Mouse (Mus musculus) forebrain, postnatal 0 days (tissue): ENCODE results near the gene Susd6. TPM values are rescaled to one million over a fixed set of nuclear protein-coding genes. Genes with fewer than 3 reads are reported as not detected.
A peak's percentile ranks its signal among the peaks of the same experiment; 100 is the strongest.

ENCODE experiments used
- ATAC-seq: fragments of 200-750 bp; cut with Nextera tagmentation; 2 replicates; pipeline ENCODE4 v1.8.0; 2017; ENCODE audit warnings: mild to moderate bottlenecking, moderate library complexity
- DNase-seq: peaks from one replicate; pipeline ENCODE4 v3.0.0-alpha.2; 2015
- H3K27ac ChIP-seq: fragments of 300-500 bp; sonication (generic); 2 replicates; pipeline ENCODE4 v1.5.1; 2014; ENCODE audit warnings: low read depth, mild to moderate bottlenecking, antibody characterized with exemption, low read length, moderate library complexity, mixed read lengths
- H3K27me3 ChIP-seq: fragments of 300-500 bp; sonication (generic); 2 replicates; pipeline ENCODE4 v1.6.1; 2014; ENCODE audit warnings: mild to moderate bottlenecking, low read length, mixed read lengths; ENCODE audit not compliant: insufficient read depth
- H3K36me3 ChIP-seq: fragments of 300-500 bp; sonication (generic); 2 replicates; pipeline ENCODE4 v1.6.1; 2014; ENCODE audit warnings: mild to moderate bottlenecking, moderate library complexity; ENCODE audit not compliant: insufficient read depth
- H3K4me1 ChIP-seq: fragments of 300-500 bp; sonication (generic); 2 replicates; pipeline ENCODE4 v1.6.1; 2014; ENCODE audit warnings: antibody characterized with exemption; ENCODE audit not compliant: insufficient read depth
- H3K4me2 ChIP-seq: fragments of 300-500 bp; sonication (generic); 2 replicates; pipeline ENCODE4 v1.6.1; 2014; ENCODE audit warnings: low read depth, mild to moderate bottlenecking, moderate library complexity
- H3K4me3 ChIP-seq: fragments of 300-500 bp; sonication (generic); 2 replicates; pipeline ENCODE4 v1.5.1; 2014; ENCODE audit warnings: low read depth, low read length, mixed read lengths
- H3K9ac ChIP-seq: fragments of 300-500 bp; sonication (generic); 2 replicates; pipeline ENCODE4 v1.6.1; 2014; ENCODE audit warnings: mild to moderate bottlenecking
- H3K9me3 ChIP-seq: fragments of 300-500 bp; sonication (generic); 2 replicates; pipeline ENCODE4 v1.6.1; 2016; ENCODE audit warnings: low read length
- CTCF ChIP-seq: sonication (generic); IDR thresholded peaks from 2 replicates; pipeline ENCODE4 v1.5.1; 2016; ENCODE audit warnings: antibody characterized with exemption, control low read depth, low read depth
- WGBS: fragments of 180-500 bp; shearing (Covaris S2); extraction: QIAGEN DNeasy Blood & Tissue Kit; methylation state at CpG from one replicate; pipeline ENCODE4 v1.1.7; 2014; 5-methylcytosine and 5-hydroxymethylcytosine counted together
- polyA plus RNA-seq: library from polyadenylated mRNA; unstranded; fragments of >200 nt; fragmentation: Nextera tagmentation; extraction: Ambion mirVana; gene quantifications from 2 replicates; pipeline ENCODE4 v1.2.1, GENCODE M21; 2015
- total RNA-seq: library from RNA; depleted of rRNA; stranded (reverse); fragments of >200 nt; gene quantifications from 2 replicates; pipeline ENCODE4 v1.2.3, GENCODE M21; 2014

The Susd6 gene
- total and polyA plus RNA-seq, 2 experiments from 2014 or later = 8.0 to 15.3 TPM

DNA sequence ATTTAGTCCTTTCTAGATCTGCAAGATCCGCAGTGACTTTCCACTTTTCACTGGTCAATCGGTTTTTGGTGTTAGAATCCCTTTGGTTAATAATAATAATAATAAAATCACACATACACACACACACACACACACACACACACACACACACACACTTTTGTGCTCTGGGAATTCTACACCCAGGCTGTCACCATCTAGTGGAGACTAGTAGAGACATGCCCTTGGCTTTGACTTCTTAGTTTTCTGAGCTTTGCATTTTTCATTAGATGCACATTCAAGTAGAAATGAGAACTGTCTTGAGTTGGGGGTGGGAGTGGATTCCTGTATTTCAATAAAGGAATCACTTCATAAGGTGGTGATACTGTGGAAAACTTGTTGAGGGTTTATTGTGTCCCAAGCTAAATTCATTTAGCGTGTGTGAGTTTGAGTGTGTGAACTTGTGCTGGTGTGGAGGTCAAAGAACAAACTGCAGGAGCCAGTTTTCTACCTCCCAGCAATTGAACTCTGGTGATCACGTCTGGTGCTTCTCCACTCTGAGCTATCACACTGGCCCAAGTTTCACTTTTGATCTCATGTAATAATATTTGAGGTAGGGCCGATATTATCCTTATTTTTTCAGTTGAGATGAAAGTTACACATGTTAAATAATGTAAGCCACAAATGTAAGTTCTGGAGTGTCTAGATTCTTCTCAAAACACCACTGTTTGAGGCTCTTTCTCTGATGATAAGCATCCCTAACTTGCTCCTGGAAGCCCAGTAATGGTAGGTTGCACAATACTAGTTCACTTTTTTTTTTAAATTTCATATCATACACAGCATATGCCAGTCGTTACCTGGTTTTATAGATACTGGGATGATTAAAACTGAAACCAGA is 1.5 kb downstream of the Susd6 start:
- ATAC-seq (no peak), DNase-seq (peak; percentile 46)
- 44% methylated on average over 6 of the region's 6 CpGs for WGBS
- Histone ChIP-seq H3K36me3 (no peaks in the 10 kb centered on the region), H3K9me3 (no peaks in the 10 kb centered on the region), H3K4me3 (peak overlapping the region; percentile 82), H3K4me2 (peak overlapping the region; percentile 76), H3K27me3 (no peaks in the 10 kb centered on the region), H3K4me1 (peaks cover 4% of the 10 kb centered on the region; the same call in 1 of the 2 replicates), H3K27ac (no peak overlapping the region), H3K9ac (peak overlapping the region; percentile 80)
- TF ChIP-seq CTCF = peak; percentile 58

DNA sequence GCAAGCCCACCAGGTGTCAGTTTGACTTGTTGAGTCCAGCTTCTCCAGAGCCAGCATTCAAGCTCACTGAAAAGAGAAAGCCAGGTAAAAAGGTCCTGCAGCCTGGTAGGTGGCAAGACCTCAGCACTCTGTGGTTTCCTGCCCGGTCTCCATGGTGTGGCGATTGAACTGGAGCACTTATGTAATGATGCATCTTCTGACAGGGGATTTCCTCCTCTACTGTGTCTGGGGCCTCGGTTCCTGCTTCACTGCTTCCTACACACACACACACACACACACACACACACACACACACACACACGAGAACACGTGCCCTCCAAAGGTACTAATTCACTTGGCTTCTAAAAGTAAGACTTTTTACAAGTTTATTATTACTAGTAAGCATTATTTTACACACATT is 2.6 kb downstream of the Susd6 start:
- 87% methylated on average over 5 of the region's 5 CpGs for WGBS
- DNase-seq (no peak), ATAC-seq (no peak)
- Histone ChIP-seq H3K27me3 (no peaks in the 10 kb centered on the region), H3K4me1 (peaks cover 4% of the 10 kb centered on the region; the same call in 1 of the 2 replicates), H3K27ac (no peak overlapping the region), H3K4me2 (no peak overlapping the region), H3K9ac (no peak overlapping the region), H3K36me3 (no peaks in the 10 kb centered on the region), H3K9me3 (no peaks in the 10 kb centered on the region), H3K4me3 (no peak overlapping the region)
- no peak for TF ChIP-seq CTCF

DNA sequence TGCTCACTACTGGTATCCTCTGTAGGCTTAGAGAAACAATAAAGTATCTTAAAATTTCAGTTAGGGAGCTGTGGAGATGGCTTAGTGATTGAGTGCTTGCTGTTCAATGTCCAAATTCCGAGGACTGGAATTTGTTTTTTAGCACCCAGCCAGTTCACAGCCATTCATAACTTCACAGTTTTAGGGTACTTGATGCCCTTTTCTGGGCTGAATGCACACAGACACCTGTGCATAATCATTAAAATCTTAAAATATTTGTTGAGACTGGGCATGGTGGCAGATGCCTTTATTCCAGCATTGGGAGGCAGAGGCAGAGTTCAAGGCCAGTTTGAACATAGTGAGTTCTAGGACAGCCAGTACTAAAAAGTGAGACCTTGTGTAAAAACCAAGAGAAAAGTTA is 3.2 kb downstream of the Susd6 start:
- Histone ChIP-seq H3K9ac (no peak overlapping the region), H3K27ac (no peak overlapping the region), H3K27me3 (no peaks in the 10 kb centered on the region), H3K4me1 (peaks cover 4% of the 10 kb centered on the region; the same call in 1 of the 2 replicates), H3K4me3 (no peak overlapping the region), H3K36me3 (no peaks in the 10 kb centered on the region), H3K9me3 (no peaks in the 10 kb centered on the region), H3K4me2 (no peak overlapping the region)
- ATAC-seq = no peak
- no peak for DNase-seq
- 79% methylated on average over 1 of the region's 1 CpGs for WGBS
- TF ChIP-seq CTCF = no peak

DNA sequence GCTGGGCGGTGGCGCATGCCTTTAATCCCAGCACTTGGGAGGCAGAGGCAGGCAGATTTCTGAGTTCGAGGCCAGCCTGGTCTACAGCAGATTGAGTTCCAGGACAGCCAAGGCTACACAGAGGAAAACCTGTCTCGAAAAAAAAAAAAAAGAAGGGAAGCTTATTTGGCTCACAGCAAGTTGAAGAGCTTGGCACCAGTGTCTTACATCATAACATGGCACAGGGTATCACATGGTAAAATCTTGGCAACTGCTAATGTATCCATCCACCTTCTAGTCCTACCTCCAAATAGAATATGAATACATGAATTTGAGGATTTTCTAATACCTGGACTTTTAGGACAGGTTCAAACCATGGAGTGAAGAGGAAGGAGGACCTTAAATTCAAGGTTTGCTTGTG is 4.2 kb downstream of the Susd6 start:
- H3K9me3 ChIP-seq = no peaks in the 10 kb centered on the region
- peaks cover 4% of the 10 kb centered on the region; the same call in 1 of the 2 replicates for H3K4me1 ChIP-seq
- H3K27ac ChIP-seq = no peak overlapping the region
- no peak for TF ChIP-seq CTCF
- H3K9ac ChIP-seq = no peak overlapping the region
- H3K27me3 ChIP-seq = no peaks in the 10 kb centered on the region
- no peak overlapping the region for H3K4me3 ChIP-seq
- no peak overlapping the region for H3K4me2 ChIP-seq
- ATAC-seq (no peak), DNase-seq (no peak)
- no peaks in the 10 kb centered on the region for H3K36me3 ChIP-seq
- WGBS = 95% methylated on average over 4 of the region's 4 CpGs

DNA sequence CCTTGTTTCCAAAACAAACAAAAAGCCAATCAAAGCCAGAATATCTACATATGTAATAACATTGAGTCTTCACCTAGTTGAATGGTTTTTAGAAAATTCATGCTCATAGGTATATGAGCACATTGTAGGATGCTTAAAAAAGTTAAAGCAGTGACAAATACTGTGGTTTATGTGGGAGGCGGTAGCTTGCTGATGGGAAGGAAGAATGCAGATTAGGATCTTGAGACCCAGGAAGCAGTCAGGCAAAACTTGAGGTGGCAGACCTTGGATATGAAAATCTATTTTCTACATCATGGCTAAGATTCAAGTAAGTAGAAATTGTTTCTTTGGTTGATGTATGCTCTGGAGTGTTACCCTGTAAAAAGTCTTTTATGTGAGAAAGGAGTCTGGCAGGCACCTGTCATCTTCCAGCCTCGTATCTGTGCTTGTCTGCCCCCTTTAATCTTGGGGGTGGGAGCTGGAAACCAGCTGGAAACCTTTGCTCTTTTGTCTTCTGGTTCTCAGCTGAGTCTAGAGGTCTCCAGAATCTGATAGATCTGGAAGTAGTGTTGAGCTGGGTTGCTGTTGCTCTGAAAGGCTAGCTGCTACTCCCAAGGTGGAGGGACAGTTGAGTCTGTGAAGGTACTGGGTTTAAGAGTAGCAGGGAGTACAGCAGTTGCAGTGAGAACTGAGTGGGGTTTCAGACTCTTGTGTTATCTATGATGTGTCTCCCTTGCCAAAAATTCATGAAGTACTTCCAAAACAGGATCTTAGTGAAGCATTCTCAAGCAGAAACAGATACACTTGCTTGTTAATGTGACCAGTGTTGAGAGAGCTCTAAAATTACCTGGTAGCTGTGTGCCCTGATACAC is 4.8 kb downstream of the Susd6 start:
- no peak for TF ChIP-seq CTCF

DNA sequence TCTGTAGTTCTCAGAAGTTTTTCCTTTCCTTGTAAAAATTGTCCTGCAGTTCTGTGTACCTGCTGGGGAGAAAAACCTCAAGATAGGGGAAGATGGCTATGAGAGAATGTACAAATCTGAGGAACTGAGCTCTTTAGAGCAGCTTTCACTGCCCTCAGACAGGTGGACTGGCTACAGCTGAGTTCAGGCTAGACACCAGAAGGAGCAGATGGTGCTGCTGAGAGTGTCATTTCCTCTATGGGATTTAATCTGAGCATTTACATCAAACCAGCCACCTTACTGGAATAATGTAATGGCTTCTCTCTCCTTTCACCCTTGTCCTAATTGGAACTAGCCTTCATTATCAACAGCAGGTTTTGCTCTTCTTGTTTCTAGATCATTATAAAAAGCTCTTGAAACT is 8.0 kb downstream of the Susd6 start:
- H3K27ac ChIP-seq = no peak overlapping the region
- H3K9me3 ChIP-seq = no peaks in the 10 kb centered on the region
- no peak overlapping the region for H3K4me3 ChIP-seq
- no peaks in the 10 kb centered on the region for H3K4me1 ChIP-seq
- no peak overlapping the region for H3K9ac ChIP-seq
- ATAC-seq (no peak), DNase-seq (no peak)
- no peak for TF ChIP-seq CTCF
- H3K4me2 ChIP-seq = no peak overlapping the region
- no peaks in the 10 kb centered on the region for H3K27me3 ChIP-seq
- no peaks in the 10 kb centered on the region for H3K36me3 ChIP-seq

More for the DNA sequence above, 4.8 kb downstream of the Susd6 start:
- H3K9me3 ChIP-seq = no peaks in the 10 kb centered on the region
- no peak overlapping the region for H3K27ac ChIP-seq
- H3K9ac ChIP-seq = no peak overlapping the region
- no peak overlapping the region for H3K4me3 ChIP-seq
- H3K4me1 ChIP-seq = no peaks in the 10 kb centered on the region; the same call in 1 of the 2 replicates
- H3K4me2 ChIP-seq = no peak overlapping the region
- 54% methylated on average over 2 of the region's 2 CpGs for WGBS
- no peak for ATAC-seq
- H3K36me3 ChIP-seq = no peaks in the 10 kb centered on the region
- H3K27me3 ChIP-seq = no peaks in the 10 kb centered on the region
- DNase-seq = no peak

DNA sequence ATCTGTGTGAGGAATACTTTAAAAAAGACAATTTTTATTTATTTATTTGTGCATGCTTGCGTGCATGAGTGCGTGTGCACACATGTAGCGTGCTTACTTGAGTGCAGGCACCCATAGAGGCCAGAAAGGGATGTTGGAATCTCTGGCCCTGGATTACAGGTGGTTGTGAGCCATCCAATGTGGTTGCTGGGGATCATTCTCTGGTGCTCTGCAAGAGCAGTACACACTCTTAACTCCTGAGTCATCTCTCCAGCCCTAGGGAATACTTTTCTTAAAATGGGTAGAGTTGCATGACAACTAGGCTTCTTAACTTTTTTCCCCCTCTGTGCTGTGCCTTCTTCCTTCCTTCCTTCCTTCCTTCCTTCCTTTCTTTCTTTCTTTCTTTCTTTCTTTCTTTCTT is 9.8 kb downstream of the Susd6 start:
- Histone ChIP-seq H3K4me3 (no peak overlapping the region), H3K27ac (no peak overlapping the region), H3K4me2 (no peak overlapping the region), H3K9me3 (no peaks in the 10 kb centered on the region), H3K9ac (no peak overlapping the region), H3K36me3 (no peaks in the 10 kb centered on the region), H3K27me3 (no peaks in the 10 kb centered on the region), H3K4me1 (no peaks in the 10 kb centered on the region)
- no peak for ATAC-seq
- 98% methylated on average over 3 of the region's 3 CpGs for WGBS
- no peak for TF ChIP-seq CTCF
- no peak for DNase-seq
